Mouse (Mus musculus) embryonic facial prominence, embryonic 12.5 days (tissue): ENCODE results near the gene Zfp385b. TPM values are rescaled to one million over a fixed set of nuclear protein-coding genes. Genes with fewer than 3 reads are reported as not detected.
A peak's percentile ranks its signal among the peaks of the same experiment; 100 is the strongest.

Experiments used
- ATAC-seq: fragments of 200-750 bp; cut with Nextera tagmentation; 2 replicates; pipeline ENCODE4 v1.8.0; 2017; ENCODE audit not compliant: insufficient number of reproducible peaks, insufficient read depth, low FRiP score, low TSS enrichment
- H3K27ac ChIP-seq: fragments of 300-500 bp; sonication (generic); 2 replicates; pipeline ENCODE4 v1.5.1; 2016; ENCODE audit warnings: mild to moderate bottlenecking
- H3K27me3 ChIP-seq: fragments of 300-500 bp; sonication (generic); 2 replicates; pipeline ENCODE4 v1.6.1; 2016; ENCODE audit warnings: mild to moderate bottlenecking, moderate library complexity
- H3K36me3 ChIP-seq: fragments of 300-500 bp; sonication (generic); 2 replicates; pipeline ENCODE4 v1.6.1; 2016; ENCODE audit warnings: mild to moderate bottlenecking
- H3K4me1 ChIP-seq: fragments of 300-500 bp; sonication (generic); 2 replicates; pipeline ENCODE4 v1.6.1; 2016
- H3K4me2 ChIP-seq: fragments of 300-500 bp; sonication (generic); replicated peaks from 2 replicates; pipeline ENCODE4 v1.6.1; 2016; ENCODE audit warnings: mild to moderate bottlenecking, moderate library complexity
- H3K4me3 ChIP-seq: fragments of 300-500 bp; sonication (generic); 2 replicates; pipeline ENCODE4 v1.5.1; 2016; ENCODE audit warnings: mild to moderate bottlenecking
- H3K9ac ChIP-seq: fragments of 300-500 bp; sonication (generic); 2 replicates; pipeline ENCODE4 v1.6.1; 2016; ENCODE audit warnings: mild to moderate bottlenecking, moderate library complexity
- H3K9me3 ChIP-seq: fragments of 300-500 bp; sonication (generic); 2 replicates; pipeline ENCODE4 v1.6.1; 2016; ENCODE audit warnings: mild to moderate bottlenecking, moderate library complexity
- whole genome bisulfite sequencing: fragments of 180-500 bp; shearing (Covaris S2); methylation state at CpG from one replicate; pipeline ENCODE4 v1.1.7; 2016; 5-methylcytosine and 5-hydroxymethylcytosine counted together
- polyA plus RNA-seq: library from polyadenylated mRNA; unstranded; fragments of >200 nt; fragmentation: Nextera tagmentation; extraction: Ambion mirVana; gene quantifications from 2 replicates; pipeline ENCODE4 v1.2.1, GENCODE M21; 2016

Zfp385b gene
- polyA plus RNA-seq, 1 experiment from 2014 or later, result 3.6 TPM

GRCm38 (mm10) chr2:77745246-77745645, 74.2 kb downstream of the Zfp385b start:
- Histone ChIP-seq H3K27me3 (no peaks in the 10 kb centered on the region), H3K4me2 (no peak overlapping the region), H3K36me3 (no peaks in the 10 kb centered on the region), H3K4me3 (no peak overlapping the region), H3K4me1 (no peaks in the 10 kb centered on the region), H3K9me3 (no peaks in the 10 kb centered on the region), H3K27ac (no peak overlapping the region), H3K9ac (no peak overlapping the region)
- 89% methylated on average over 7 of the region's 7 CpGs for WGBS
- ATAC-seq, result no peak

- 75% methylated on average over 4 of the region's 4 CpGs for WGBS
Observed at GRCm38 (mm10) chr2:77742359-77742758, 77.1 kb downstream of the Zfp385b start.

GRCm38 (mm10) chr2:77730196-77730595, 89.2 kb downstream of the Zfp385b start:
- no peak for ATAC-seq
- Histone ChIP-seq H3K27me3 (no peaks in the 10 kb centered on the region), H3K4me2 (no peak overlapping the region), H3K4me1 (no peaks in the 10 kb centered on the region), H3K9ac (no peak overlapping the region), H3K36me3 (no peaks in the 10 kb centered on the region), H3K9me3 (no peaks in the 10 kb centered on the region), H3K27ac (no peak overlapping the region), H3K4me3 (no peak overlapping the region)
- 79% methylated on average over 2 of the region's 2 CpGs for WGBS

More at GRCm38 (mm10) chr2:77742359-77742758, 77.1 kb downstream of the Zfp385b start:
- ATAC-seq, result no peak
- H3K4me1 ChIP-seq, result no peaks in the 10 kb centered on the region
- no peak overlapping the region for H3K4me2 ChIP-seq
- H3K36me3 ChIP-seq, result no peaks in the 10 kb centered on the region
- no peak overlapping the region for H3K9ac ChIP-seq
- H3K27ac ChIP-seq, result no peak overlapping the region
- no peak overlapping the region for H3K4me3 ChIP-seq
- no peaks in the 10 kb centered on the region for H3K9me3 ChIP-seq
- no peaks in the 10 kb centered on the region for H3K27me3 ChIP-seq

- H3K9ac ChIP-seq, result no peak overlapping the region
- H3K4me1 ChIP-seq, result no peaks in the 10 kb centered on the region
- no peaks in the 10 kb centered on the region for H3K27me3 ChIP-seq
- H3K9me3 ChIP-seq, result no peaks in the 10 kb centered on the region
- WGBS, result 80% methylated on average over 7 of the region's 7 CpGs
- no peaks in the 10 kb centered on the region for H3K36me3 ChIP-seq
- H3K4me2 ChIP-seq, result no peak overlapping the region
- no peak for ATAC-seq
- no peak overlapping the region for H3K27ac ChIP-seq
- no peak overlapping the region for H3K4me3 ChIP-seq
Observed at GRCm38 (mm10) chr2:77726798-77727197, 92.6 kb downstream of the Zfp385b start.

GRCm38 (mm10) chr2:77720806-77721205, 98.6 kb downstream of the Zfp385b start:
- Histone ChIP-seq H3K4me1 (no peaks in the 10 kb centered on the region), H3K27ac (no peak overlapping the region), H3K4me3 (no peak overlapping the region), H3K36me3 (no peaks in the 10 kb centered on the region), H3K4me2 (no peak overlapping the region), H3K9me3 (no peaks in the 10 kb centered on the region), H3K9ac (no peak overlapping the region), H3K27me3 (no peaks in the 10 kb centered on the region)
- 87% methylated on average over 4 of the region's 4 CpGs for WGBS
- ATAC-seq, result no peak

- 81% methylated on average over 3 of the region's 3 CpGs for WGBS
- H3K4me1 ChIP-seq, result no peaks in the 10 kb centered on the region
- no peaks in the 10 kb centered on the region for H3K9me3 ChIP-seq
- H3K27ac ChIP-seq, result no peak overlapping the region
- ATAC-seq, result no peak
- no peak overlapping the region for H3K9ac ChIP-seq
- H3K4me3 ChIP-seq, result no peak overlapping the region
- no peak overlapping the region for H3K4me2 ChIP-seq
- H3K36me3 ChIP-seq, result no peaks in the 10 kb centered on the region
- H3K27me3 ChIP-seq, result no peaks in the 10 kb centered on the region
Observed at GRCm38 (mm10) chr2:77716367-77716766, 103.1 kb downstream of the Zfp385b start.

- 42% methylated on average over 5 of the region's 5 CpGs for WGBS
- no peaks in the 10 kb centered on the region for H3K36me3 ChIP-seq
- H3K27me3 ChIP-seq, result no peaks in the 10 kb centered on the region
- no peak overlapping the region for H3K4me2 ChIP-seq
- no peak overlapping the region for H3K4me3 ChIP-seq
- no peaks in the 10 kb centered on the region for H3K9me3 ChIP-seq
- H3K27ac ChIP-seq, result no peak overlapping the region
- no peak for ATAC-seq
- H3K9ac ChIP-seq, result no peak overlapping the region
- H3K4me1 ChIP-seq, result no peaks in the 10 kb centered on the region
Observed at GRCm38 (mm10) chr2:77713886-77714285, 105.6 kb downstream of the Zfp385b start.

GRCm38 (mm10) chr2:77711751-77712150, 107.7 kb downstream of the Zfp385b start:
- Histone ChIP-seq H3K27ac (no peak overlapping the region), H3K36me3 (no peaks in the 10 kb centered on the region), H3K4me1 (no peaks in the 10 kb centered on the region), H3K4me2 (no peak overlapping the region), H3K9me3 (no peaks in the 10 kb centered on the region), H3K27me3 (no peaks in the 10 kb centered on the region), H3K4me3 (no peak overlapping the region), H3K9ac (no peak overlapping the region)
- WGBS, result 70% methylated on average over 1 of the region's 1 CpGs
- no peak for ATAC-seq

- H3K27me3 ChIP-seq, result no peaks in the 10 kb centered on the region
- no peak overlapping the region for H3K9ac ChIP-seq
- WGBS, result 22% methylated on average over 7 of the region's 7 CpGs
- H3K27ac ChIP-seq, result no peak overlapping the region
- ATAC-seq, result no peak
- H3K4me3 ChIP-seq, result no peak overlapping the region
- H3K36me3 ChIP-seq, result no peaks in the 10 kb centered on the region
- no peaks in the 10 kb centered on the region for H3K9me3 ChIP-seq
- no peaks in the 10 kb centered on the region for H3K4me1 ChIP-seq
- peak overlapping the region; percentile 36 for H3K4me2 ChIP-seq
Observed at GRCm38 (mm10) chr2:77709206-77709794, 110.1 kb downstream of the Zfp385b start.

GRCm38 (mm10) chr2:77707138-77707537, 112.3 kb downstream of the Zfp385b start:
- H3K27me3 ChIP-seq, result no peaks in the 10 kb centered on the region
- no peak overlapping the region for H3K27ac ChIP-seq
- no peaks in the 10 kb centered on the region for H3K9me3 ChIP-seq
- H3K9ac ChIP-seq, result no peak overlapping the region
- H3K4me2 ChIP-seq, result no peak overlapping the region
- 81% methylated on average over 9 of the region's 9 CpGs for WGBS
- H3K36me3 ChIP-seq, result no peaks in the 10 kb centered on the region
- ATAC-seq, result no peak
- H3K4me3 ChIP-seq, result no peak overlapping the region
- H3K4me1 ChIP-seq, result no peaks in the 10 kb centered on the region

GRCm38 (mm10) chr2:77705476-77705875, 114.0 kb downstream of the Zfp385b start:
- Histone ChIP-seq H3K9ac (no peak overlapping the region), H3K4me1 (no peaks in the 10 kb centered on the region), H3K36me3 (no peaks in the 10 kb centered on the region), H3K27ac (no peak overlapping the region), H3K4me2 (no peak overlapping the region), H3K9me3 (no peaks in the 10 kb centered on the region), H3K4me3 (no peak overlapping the region), H3K27me3 (no peaks in the 10 kb centered on the region)
- WGBS, result 71% methylated on average over 2 of the region's 2 CpGs
- ATAC-seq, result no peak

- Histone ChIP-seq H3K4me1 (no peaks in the 10 kb centered on the region), H3K9me3 (no peaks in the 10 kb centered on the region), H3K27ac (no peak overlapping the region), H3K4me2 (peak overlapping the region; percentile 46), H3K4me3 (peak overlapping the region; percentile 14), H3K36me3 (no peaks in the 10 kb centered on the region), H3K27me3 (no peaks in the 10 kb centered on the region), H3K9ac (no peak overlapping the region)
- ATAC-seq, result peak; percentile 52; the same call in 1 of the 2 replicates
- WGBS, result 37% methylated on average over 19 of the region's 19 CpGs
Observed at GRCm38 (mm10) chr2:77703080-77703479, 116.4 kb downstream of the Zfp385b start.
